Comparison of ENCODE assay signal across 24 mouse cellular contexts in genomic region chr10:68568172-68568571, GRCm38 (mm10).
"Had no signal": no experiment of that assay in that cellular context is flagged by ENCODE, and none has a peak within 500 bp of the region (broad histone marks: within the 10 kb centered on the region; RNA-seq: fewer than 3 reads in every experiment).

No protein-coding gene starts in this region.

- H3K4me3 ChIP-seq: heart, adult 2 months; heart, embryonic 13.5 days; heart, embryonic 15.5 days; hindbrain, embryonic 13.5 days; hindbrain, embryonic 15.5 days; kidney, embryonic 15.5 days; left cerebral cortex, adult 2 months; limb, embryonic 10.5 days; limb, embryonic 12.5 days had no signal

- H3K36me3 ChIP-seq: heart, embryonic 13.5 days; heart, embryonic 15.5 days; hindbrain, embryonic 13.5 days; hindbrain, embryonic 15.5 days; kidney, embryonic 15.5 days; limb, embryonic 10.5 days; limb, embryonic 12.5 days had no signal

- ATAC-seq: hindbrain, postnatal 0 days; intestine, embryonic 16.5 days had no signal

- H3K9ac ChIP-seq: heart, embryonic 13.5 days; heart, embryonic 15.5 days; hindbrain, embryonic 13.5 days; hindbrain, embryonic 15.5 days; kidney, embryonic 15.5 days; limb, embryonic 12.5 days had no signal

- H3K4me1 ChIP-seq: heart, embryonic 13.5 days; heart, embryonic 15.5 days; hindbrain, embryonic 13.5 days; hindbrain, embryonic 15.5 days; kidney, embryonic 15.5 days; limb, embryonic 10.5 days; limb, embryonic 12.5 days had no signal

- H3K27ac ChIP-seq: heart, adult 2 months; heart, embryonic 13.5 days; heart, embryonic 15.5 days; hindbrain, embryonic 13.5 days; hindbrain, embryonic 15.5 days; hindbrain, postnatal 0 days; kidney, embryonic 15.5 days; kidney, postnatal 0 days; left cerebral cortex, adult 2 months; limb, embryonic 10.5 days; limb, embryonic 12.5 days had no signal

- H3K27me3 ChIP-seq: heart, embryonic 13.5 days; heart, embryonic 15.5 days; hindbrain, embryonic 13.5 days; hindbrain, embryonic 15.5 days; kidney, embryonic 15.5 days; limb, embryonic 12.5 days had no signal

- H3K9me3 ChIP-seq: heart, embryonic 13.5 days; heart, embryonic 15.5 days; hindbrain, embryonic 13.5 days; hindbrain, embryonic 15.5 days; kidney, embryonic 15.5 days; limb, embryonic 10.5 days had no signal

- DNase-seq: gastrocnemius, postnatal 14 days; gastrocnemius, postnatal 36 days; heart, adult 11 months; heart, adult 2 months; heart, postnatal 14 days; heart, postnatal 36 days; kidney, adult 11 months; kidney, adult 2 months; kidney, adult 9 months; kidney, postnatal 14 days; kidney, postnatal 36 days; liver had no signal

- H3K4me2 ChIP-seq: heart, embryonic 11.5 days; heart, embryonic 13.5 days; heart, embryonic 15.5 days; hindbrain, embryonic 13.5 days; hindbrain, embryonic 15.5 days; kidney, embryonic 15.5 days; limb, embryonic 12.5 days had no signal
